20 mouse cellular contexts compared by ENCODE assay signal in the genomic region with DNA sequence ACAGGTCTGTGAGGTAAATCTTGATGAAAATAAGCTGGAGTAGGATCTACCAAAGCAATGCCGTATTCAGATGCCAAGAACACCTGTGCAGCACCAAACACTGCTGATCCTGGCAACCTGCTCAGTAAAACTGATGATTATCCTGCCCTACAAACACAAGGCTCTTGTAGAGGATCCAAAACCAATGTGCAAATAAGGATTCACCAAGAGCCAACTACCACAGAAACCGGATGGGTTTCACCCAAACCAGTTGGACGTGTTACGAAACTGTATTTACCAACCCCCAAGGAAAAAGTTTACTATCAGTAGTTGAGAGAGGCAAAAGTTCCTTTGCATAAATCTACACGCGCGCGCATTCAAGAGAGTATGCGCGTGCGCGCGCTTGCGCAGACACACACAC.
DNase-seq lines count a peak whose midpoint lies in the region; ATAC-seq and TF ChIP-seq lines count a peak whose summit lies in the region.
"Had no signal": no experiment of that assay in that cellular context is flagged by ENCODE, and none has a peak within 500 bp of the region (broad histone marks: within the 10 kb centered on the region; RNA-seq: fewer than 3 reads in every experiment).

No protein-coding gene starts in this region.

- H3K9me3 ChIP-seq in liver, embryonic 11.5 days (ENCODE audit: control insufficient read depth, low read length): no peaks in the 10 kb centered on the region
- no peaks in the 10 kb centered on the region for H3K9me3 ChIP-seq in kidney, embryonic 14.5 days (ENCODE audit: control insufficient read depth, low read length)
- H3K9me3 ChIP-seq in heart, embryonic 10.5 days: no peaks in the 10 kb centered on the region
- H3K9me3 ChIP-seq: hindbrain, embryonic 12.5 days; hindbrain, embryonic 15.5 days had no signal

- no peak overlapping the region for H3K9ac ChIP-seq in liver, adult 2 months (ENCODE audit: low read depth, low read length)
- H3K9ac ChIP-seq in liver, embryonic 11.5 days (ENCODE audit: low read depth, low read length): no peak overlapping the region
- no peak overlapping the region for H3K9ac ChIP-seq in kidney, embryonic 14.5 days (ENCODE audit: low read depth, low read length)
- H3K9ac ChIP-seq: forebrain, postnatal 0 days; hindbrain, embryonic 12.5 days; hindbrain, embryonic 15.5 days had no signal

- H3K4me3 ChIP-seq in liver, adult 2 months (ENCODE audit: insufficient read depth, low read depth, low read length): no peak overlapping the region
- no peak overlapping the region for H3K4me3 ChIP-seq in liver, embryonic 11.5 days (ENCODE audit: low read depth, low read length)
- no peak overlapping the region for H3K4me3 ChIP-seq in kidney, embryonic 14.5 days (ENCODE audit: low read length)
- no peak overlapping the region for H3K4me3 ChIP-seq in heart, embryonic 10.5 days
- H3K4me3 ChIP-seq: gastrocnemius, adult 2 months; heart, adult 2 months; hindbrain, embryonic 12.5 days; hindbrain, embryonic 15.5 days had no signal

- ATAC-seq in liver, embryonic 11.5 days (replicated peaks; ENCODE audit: low FRiP score): no peak
- no peak for ATAC-seq in kidney, embryonic 14.5 days (ENCODE audit: low FRiP score, low TSS enrichment)
- ATAC-seq: forebrain, embryonic 14.5 days; forebrain, postnatal 0 days had no signal

- no peak for TF ChIP-seq POLR2A in liver, adult 2 months (IDR thresholded peaks at IDR 0.05; ENCODE audit: extremely low read depth, insufficient read depth, low read length)

- H3K79me2 ChIP-seq in liver, adult 2 months (ENCODE audit: control insufficient read depth, insufficient read depth, low read length): no peaks in the 10 kb centered on the region

- peak; percentile 99 for DNase-seq in liver, adult 2 months (ENCODE audit: extremely low read depth, low read depth, low spot score)
- DNase-seq in liver, embryonic 11.5 days (ENCODE audit: low spot score): no peak
- peak; percentile 33 for DNase-seq in urinary bladder, postnatal 25 days (ENCODE audit: low spot score)
- no peak for DNase-seq in urinary bladder, adult 2 months (ENCODE audit: low spot score)
- peak; percentile 20 to 27 for DNase-seq in urinary bladder, postnatal 36 days (ENCODE audit: low spot score in 2 of 2)
- DNase-seq in heart, embryonic 10.5 days (ENCODE audit: low spot score): no peak
- DNase-seq: adrenal gland, postnatal 10 days; adrenal gland, postnatal 36 days; cerebellum, adult 18-20 months; cerebellum, adult 9-10 months; cerebellum, postnatal 14 days; forebrain, postnatal 0 days; gastrocnemius, adult 2 months; gastrocnemius, postnatal 14 days; heart, adult 2 months had no signal

- H3K36me3 ChIP-seq in liver, adult 2 months (ENCODE audit: control insufficient read depth, insufficient read depth, low read length): no peaks in the 10 kb centered on the region
- H3K36me3 ChIP-seq in liver, embryonic 11.5 days (ENCODE audit: control insufficient read depth, insufficient read depth, low read length): no peaks in the 10 kb centered on the region
- H3K36me3 ChIP-seq in kidney, embryonic 14.5 days (ENCODE audit: control insufficient read depth, insufficient read depth, low read length): no peaks in the 10 kb centered on the region
- no peaks in the 10 kb centered on the region for H3K36me3 ChIP-seq in heart, embryonic 10.5 days
- H3K36me3 ChIP-seq: hindbrain, embryonic 12.5 days; hindbrain, embryonic 15.5 days had no signal

- no peak overlapping the region for H3K4me2 ChIP-seq in liver, embryonic 11.5 days
- no peak overlapping the region for H3K4me2 ChIP-seq in kidney, embryonic 14.5 days (replicated peaks; ENCODE audit: low read depth, low read length)
- H3K4me2 ChIP-seq: heart, embryonic 11.5 days; hindbrain, embryonic 12.5 days; hindbrain, embryonic 15.5 days had no signal

- H3K27me3 ChIP-seq in liver, adult 2 months (ENCODE audit: control insufficient read depth, insufficient read depth, low read length): no peaks in the 10 kb centered on the region
- no peaks in the 10 kb centered on the region for H3K27me3 ChIP-seq in liver, embryonic 11.5 days (replicated peaks; ENCODE audit: control insufficient read depth, insufficient read depth, low read length)
- H3K27me3 ChIP-seq in kidney, embryonic 14.5 days (ENCODE audit: control insufficient read depth, insufficient read depth, low read length): no peaks in the 10 kb centered on the region
- no peaks in the 10 kb centered on the region for H3K27me3 ChIP-seq in heart, embryonic 10.5 days (ENCODE audit: insufficient read depth, poor library complexity, severe bottlenecking)
- H3K27me3 ChIP-seq: hindbrain, embryonic 12.5 days; hindbrain, embryonic 15.5 days had no signal

- H3K4me1 ChIP-seq in liver, adult 2 months (ENCODE audit: control insufficient read depth, insufficient read depth, low read length): peaks cover 4% of the 10 kb centered on the region; the same call in 1 of the 2 replicates
- no peaks in the 10 kb centered on the region for H3K4me1 ChIP-seq in liver, embryonic 11.5 days (replicated peaks; ENCODE audit: control insufficient read depth, insufficient read depth, low read length)
- H3K4me1 ChIP-seq in kidney, embryonic 14.5 days (ENCODE audit: control insufficient read depth, insufficient read depth, low read length): no peaks in the 10 kb centered on the region
- no peaks in the 10 kb centered on the region for H3K4me1 ChIP-seq in heart, embryonic 10.5 days
- H3K4me1 ChIP-seq: hindbrain, embryonic 12.5 days; hindbrain, embryonic 15.5 days had no signal

- WGBS in liver, adult 2 months: 29% methylated on average over 14 of the region's 14 CpGs
- WGBS in liver, embryonic 11.5 days: 95% methylated on average over 14 of the region's 14 CpGs
- WGBS in kidney, embryonic 14.5 days: 97% methylated on average over 14 of the region's 14 CpGs
- WGBS in heart, embryonic 10.5 days: 93% methylated on average over 14 of the region's 14 CpGs

- no peak overlapping the region for H3K27ac ChIP-seq in liver, adult 2 months (replicated peaks; ENCODE audit: insufficient read depth, low read depth, low read length)
- H3K27ac ChIP-seq in liver, embryonic 11.5 days (ENCODE audit: low read depth, low read length): no peak overlapping the region
- H3K27ac ChIP-seq in kidney, embryonic 14.5 days (ENCODE audit: low read depth, low read length): no peak overlapping the region
- no peak overlapping the region for H3K27ac ChIP-seq in heart, embryonic 10.5 days
- H3K27ac ChIP-seq: gastrocnemius, adult 2 months; heart, adult 2 months; hindbrain, embryonic 12.5 days; hindbrain, embryonic 15.5 days had no signal

- no peak for TF ChIP-seq CTCF in liver, adult 2 months (IDR thresholded peaks at IDR 0.05; ENCODE audit: low read depth, low read length)

Comparison
In these comparisons a context has a peak if more than half of its experiments do, and no peak if none do; other contexts are left out.
1. DNase-seq: peak in liver, adult 2 months (single experiment), urinary bladder, postnatal 25 days (single experiment) and urinary bladder, postnatal 36 days (2 of 2); none in liver, embryonic 11.5 days (single experiment), urinary bladder, adult 2 months (single experiment) and heart, embryonic 10.5 days (single experiment).